Mouse (Mus musculus) cerebral cortex, adult 2 months (tissue): ENCODE data around the gene Fchsd2.

ENCODE experiments used
- WGBS: fragments of 180-500 bp; shearing (Covaris S2); methylation state at CpG from one replicate; pipeline ENCODE4 v1.1.7; 2018; 5-methylcytosine and 5-hydroxymethylcytosine counted together

The Fchsd2 gene

DNA sequence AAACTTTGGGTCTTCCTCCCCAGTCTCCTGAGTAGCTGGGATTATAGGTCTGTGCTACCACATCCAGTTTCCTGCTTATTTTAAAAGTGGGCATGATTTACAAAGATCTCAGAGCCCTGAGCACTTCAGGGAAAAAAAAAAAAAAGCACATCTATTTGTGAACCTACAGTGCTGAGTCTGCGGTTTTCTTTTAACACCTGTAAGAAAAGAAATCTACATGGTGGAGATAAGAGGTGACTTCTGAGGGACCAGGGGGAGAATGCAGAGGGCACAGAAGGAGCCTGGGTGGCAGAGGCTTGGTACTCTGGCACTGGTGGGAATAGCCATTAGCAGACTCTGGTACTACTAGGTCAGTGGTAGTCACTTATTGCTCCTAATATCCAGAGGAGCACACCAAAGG is 227.1 kb downstream of the Fchsd2 start:
- 92% methylated on average over 1 of the region's 1 CpGs for WGBS

DNA sequence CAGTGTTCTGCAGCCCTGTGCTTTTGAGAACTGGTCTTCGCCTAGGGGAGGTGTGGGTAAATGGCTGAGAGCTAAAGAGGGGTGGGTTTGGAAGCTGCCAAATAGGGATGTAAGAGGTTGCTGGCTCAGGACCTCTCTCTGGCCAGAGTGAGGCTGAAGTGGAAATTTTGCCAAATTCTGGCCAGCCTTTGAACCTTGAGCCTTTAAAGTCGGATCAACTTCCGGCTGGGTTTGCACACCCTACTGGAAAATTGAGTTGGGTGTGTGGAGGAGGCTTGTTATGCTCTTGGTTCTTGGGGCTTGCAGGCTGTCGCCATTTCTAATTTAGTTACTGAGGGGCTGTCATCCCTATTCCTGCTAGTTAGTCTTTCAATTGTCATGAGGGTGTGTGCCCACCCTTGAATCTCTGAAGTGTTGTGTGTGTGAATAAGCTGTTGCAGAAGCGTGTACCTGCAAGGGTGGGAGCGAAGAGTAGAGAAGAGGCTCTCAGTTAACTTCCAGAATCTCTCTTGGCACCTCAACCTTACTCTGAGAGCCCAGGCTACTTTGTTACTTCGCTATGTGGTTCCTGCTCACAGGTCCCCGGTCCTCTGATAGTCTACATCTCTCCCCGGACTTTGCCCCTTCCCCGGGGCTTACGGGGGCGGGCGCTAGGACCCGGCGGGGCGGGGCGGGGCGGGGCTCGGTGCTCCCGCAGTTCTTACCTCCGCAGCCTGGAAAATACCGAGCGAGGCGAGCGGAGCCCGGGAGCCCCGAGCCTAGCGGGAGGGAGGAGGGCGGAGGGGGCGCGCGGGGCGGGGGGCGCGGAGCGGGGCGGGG is 227.9 kb downstream of the Fchsd2 start:
- WGBS: 4% methylated on average over 37 of the region's 37 CpGs

DNA sequence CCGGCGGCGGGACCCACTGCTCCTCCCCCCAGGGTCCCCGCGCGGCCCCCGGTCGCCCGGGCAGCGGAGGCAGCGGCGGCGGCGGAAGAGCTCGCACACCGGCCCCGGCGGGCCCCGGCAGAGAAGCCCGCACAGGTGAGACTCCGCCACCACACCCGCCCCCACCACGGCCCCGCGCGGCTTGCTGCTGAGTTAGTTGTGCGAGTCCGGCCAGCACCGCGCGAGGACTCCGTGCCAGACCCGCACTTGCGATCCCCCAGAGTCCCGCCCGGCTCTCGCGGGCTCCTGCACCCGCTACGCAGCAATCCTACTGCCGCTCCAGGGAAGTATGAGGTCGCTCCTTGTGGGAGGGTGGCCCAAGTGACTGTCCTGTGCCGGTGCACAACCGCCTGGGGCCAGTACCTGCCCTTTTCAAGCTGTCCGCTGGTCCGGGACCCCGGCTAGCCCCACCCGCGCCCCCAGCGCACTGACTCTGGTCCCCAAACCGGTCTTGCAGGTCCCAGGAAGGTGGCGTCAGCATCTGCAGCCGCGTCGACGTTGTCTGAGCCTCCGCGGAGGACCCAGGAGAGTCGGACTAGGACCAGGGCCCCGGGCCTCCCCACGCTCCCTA is 228.7 kb downstream of the Fchsd2 start:
- WGBS: 3% methylated on average over 49 of the region's 61 CpGs

DNA sequence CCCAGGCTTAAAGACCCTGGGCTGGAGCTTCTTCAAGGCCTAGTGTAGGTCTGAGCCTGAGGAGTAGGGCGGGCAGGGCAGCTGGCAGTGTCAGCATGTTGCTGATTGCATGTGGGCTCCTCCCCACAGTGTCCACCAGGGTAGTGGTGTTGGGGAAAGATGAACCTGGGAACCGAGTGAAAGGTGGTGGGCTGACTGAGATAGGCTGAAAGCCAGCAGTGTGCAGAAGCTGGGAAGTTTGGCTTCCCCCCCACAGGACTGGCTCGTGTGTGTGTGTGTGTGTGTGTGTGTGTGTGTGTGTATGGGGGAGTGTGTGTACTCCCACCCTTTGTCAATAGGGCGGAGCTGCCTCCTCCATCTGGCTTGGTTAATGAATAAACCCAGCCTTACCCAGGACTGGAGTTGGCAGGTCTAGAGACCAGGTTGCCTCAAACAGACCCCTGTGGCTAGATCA is 230.5 kb downstream of the Fchsd2 start:
- WGBS: 72% methylated on average over 4 of the region's 4 CpGs

DNA sequence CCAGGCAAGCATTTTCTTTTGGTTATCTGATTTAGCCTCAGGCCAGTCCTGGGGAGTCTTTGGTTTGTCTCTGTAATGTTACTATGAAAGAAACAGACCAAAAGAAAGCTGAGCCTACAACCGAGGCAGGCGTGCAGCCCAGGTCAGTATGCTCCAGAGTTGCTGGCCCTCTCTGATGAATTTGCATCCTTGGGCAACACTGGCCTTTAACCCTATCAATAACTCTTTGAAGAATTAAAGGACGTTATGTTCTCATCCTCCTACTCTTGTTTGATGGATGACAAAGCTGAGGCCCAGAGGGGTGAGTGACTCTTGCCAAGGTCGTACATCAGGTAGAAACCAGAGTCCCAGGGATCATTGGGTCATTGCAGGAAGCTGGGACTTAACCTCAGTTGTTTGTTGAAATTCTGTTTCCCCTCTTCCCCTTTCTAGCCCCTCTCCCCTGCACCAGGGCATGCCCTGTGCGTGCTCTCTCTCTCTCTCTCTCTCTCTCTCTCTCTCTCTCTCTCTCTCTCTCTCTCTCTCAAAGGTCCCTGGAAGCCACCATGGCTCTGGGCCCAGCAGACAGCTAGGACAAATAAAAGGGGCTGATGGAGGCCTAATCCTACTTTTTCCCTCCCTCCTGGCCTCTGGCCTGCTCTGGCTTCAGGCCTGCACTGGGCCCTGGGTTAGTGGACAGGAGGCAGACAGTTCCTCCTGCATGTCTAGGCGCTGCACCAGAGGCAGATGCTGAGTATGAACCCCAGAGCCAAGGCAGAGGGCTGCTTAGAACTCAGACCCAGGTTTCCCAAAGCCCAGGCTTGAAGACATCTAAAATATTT is 231.7 kb downstream of the Fchsd2 start:
- 79% methylated on average over 6 of the region's 6 CpGs for WGBS

DNA sequence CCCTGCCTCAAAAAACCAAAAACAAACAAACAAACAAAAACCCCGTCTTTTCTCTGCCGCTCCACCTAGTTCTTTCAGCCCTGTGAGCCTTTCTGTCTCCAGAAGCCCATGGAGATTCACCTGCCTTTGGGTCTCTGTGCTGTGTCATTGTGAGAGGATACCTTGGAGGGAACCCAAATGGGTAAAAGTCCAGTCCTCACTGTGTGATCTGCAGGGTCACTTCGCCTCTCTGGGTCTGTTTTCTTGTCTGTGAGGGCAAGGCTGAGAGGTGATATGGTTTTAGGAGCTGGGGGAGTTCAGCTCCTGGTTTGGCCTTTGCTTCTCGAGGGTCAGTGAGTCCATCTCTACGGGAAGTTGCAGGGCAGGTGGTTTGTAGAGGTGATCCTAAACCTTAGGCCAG is 233.3 kb downstream of the Fchsd2 start:
- WGBS: 96% methylated on average over 5 of the region's 5 CpGs

DNA sequence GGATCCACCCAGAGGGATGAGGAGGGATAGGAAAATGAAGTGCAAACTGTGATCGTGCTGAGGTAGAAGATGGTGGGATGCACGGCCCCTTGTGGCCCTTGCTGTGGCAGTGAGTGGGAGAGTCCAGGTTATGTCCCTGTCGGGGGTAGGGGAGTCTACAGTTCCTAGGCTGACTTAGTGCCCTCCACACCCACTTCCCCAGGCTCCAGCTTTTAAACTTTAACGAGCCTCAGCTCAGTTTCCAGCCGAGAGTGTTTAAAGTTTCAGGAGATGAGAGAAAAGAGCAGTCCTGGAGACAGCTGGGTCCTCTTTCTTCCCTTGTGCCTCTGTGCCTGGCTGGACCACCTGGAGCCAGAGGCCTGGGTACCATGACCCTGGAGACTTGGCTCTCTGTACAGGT is 234.6 kb downstream of the Fchsd2 start:
- 76% methylated on average over 5 of the region's 5 CpGs for WGBS

DNA sequence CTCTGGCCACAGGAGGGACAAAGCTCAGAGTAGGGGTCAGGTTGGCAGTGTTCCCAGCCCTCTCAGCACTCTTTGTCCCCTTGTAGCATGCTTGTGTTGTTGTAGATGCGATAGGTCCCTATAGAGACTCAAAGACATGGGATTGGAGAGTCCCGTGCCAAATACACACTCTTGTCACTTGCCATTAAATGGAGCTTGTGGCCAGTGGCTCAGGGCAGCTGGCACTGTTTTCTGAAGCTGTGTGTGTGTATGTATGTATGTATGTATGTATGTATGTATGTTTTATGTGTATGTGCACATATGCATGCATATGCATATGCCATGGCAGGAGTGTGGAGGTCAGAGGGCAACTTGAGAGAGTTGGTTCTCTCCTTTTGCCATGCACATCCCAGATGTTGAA is 235.1 kb downstream of the Fchsd2 start:
- WGBS: 93% methylated on average over 2 of the region's 2 CpGs

DNA sequence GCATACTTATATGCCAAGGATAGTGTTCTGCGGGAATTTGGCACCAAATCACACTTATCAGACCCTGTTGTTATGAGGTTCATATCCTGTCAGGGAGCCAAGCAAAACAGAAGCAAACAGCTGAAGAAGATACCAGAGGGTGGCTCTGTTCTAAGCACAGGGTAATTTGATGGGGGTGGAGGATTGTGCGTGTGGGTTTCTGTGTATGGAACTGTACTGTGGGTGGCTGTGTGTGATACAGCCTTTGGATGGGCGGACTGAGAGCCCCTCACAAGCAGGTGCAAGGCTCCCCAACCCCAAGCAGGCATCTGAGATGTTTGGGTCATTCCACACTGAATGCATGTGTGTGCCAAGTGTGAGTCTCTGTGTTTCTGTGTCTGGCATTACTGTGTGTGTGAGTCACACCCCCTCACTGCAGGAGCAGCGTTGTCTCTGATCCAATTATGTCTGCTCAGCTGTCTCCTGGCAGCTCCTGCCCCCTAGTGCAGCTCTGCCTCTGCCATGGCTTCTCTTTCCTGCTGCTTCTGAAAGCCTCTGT is 236.0 kb downstream of the Fchsd2 start:
- WGBS: 28% methylated on average over 4 of the region's 4 CpGs

DNA sequence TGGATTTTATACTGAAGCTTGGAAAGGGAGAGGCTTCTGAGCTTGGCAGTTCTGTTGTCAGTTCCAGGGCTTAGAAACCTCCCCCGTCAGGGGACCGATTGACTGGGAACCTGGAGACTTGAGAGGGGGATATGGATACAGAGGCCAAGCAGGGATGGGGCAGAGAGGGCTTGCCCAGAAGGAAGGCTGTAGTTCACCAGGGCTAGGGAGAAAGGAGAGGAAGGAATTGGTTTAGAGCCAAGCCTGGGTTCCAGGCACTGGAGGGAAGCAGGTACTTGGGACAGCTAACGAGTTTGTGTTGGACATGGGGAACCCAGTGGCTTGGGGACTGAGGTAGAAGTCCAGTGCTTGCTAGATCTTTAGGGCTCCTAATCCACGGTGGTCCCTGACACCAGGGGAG is 236.9 kb downstream of the Fchsd2 start:
- WGBS: 63% methylated on average over 4 of the region's 4 CpGs

DNA sequence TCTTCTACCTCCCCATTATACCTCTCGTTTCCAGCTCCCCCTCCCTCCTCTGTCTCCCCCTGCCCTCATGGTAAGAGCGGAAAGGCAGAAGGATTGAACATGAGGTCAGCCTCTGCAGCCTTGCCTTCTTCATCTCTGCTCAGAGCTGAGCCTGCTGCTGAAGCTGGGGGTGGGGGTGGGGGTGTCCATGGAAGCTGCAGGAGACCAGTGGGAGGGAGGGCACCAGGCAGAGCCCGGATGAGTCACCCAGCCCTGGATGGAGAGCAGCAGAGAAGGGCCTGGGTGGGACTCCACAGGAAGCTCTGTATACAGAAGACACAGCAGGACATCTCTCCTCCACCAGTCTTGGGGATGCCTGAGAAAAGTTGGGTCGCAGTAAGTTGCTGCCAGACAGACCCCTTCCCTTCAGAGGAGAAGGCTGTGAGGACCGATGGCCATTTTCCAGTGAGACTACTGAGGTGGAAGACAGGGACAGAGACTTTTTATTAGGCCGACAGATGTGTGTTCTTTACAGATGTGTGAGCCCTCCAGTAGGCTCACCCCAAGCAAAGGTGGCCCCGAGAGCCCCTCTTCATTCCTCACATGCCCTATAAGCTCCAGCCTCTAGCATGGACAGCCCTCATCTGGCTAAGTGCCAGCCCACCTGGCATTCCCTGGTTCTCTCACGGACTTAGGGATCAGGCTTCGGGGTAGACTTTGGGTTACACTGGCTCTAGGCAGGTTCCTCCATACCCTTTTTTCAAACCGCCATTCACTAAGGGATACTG is 237.6 kb downstream of the Fchsd2 start:
- whole genome bisulfite sequencing: 80% methylated on average over 10 of the region's 10 CpGs

DNA sequence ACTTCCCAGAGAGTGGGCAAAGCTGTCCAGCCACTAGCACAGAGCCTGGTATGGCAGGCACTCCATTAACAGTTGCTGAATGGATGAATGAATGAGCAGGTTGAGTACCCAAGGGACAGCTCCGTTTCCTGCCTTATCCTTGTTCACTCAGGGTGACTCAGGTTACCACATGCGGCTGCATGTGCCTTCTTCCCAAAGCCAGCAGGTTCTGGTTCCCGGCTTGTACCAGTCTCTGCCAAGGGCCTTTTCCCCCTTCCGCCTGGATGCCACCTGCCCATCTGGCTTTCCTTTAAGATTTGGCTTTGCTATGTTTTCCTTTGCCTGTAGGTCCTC is 238.1 kb downstream of the Fchsd2 start:
- WGBS: 82% methylated on average over 4 of the region's 4 CpGs

DNA sequence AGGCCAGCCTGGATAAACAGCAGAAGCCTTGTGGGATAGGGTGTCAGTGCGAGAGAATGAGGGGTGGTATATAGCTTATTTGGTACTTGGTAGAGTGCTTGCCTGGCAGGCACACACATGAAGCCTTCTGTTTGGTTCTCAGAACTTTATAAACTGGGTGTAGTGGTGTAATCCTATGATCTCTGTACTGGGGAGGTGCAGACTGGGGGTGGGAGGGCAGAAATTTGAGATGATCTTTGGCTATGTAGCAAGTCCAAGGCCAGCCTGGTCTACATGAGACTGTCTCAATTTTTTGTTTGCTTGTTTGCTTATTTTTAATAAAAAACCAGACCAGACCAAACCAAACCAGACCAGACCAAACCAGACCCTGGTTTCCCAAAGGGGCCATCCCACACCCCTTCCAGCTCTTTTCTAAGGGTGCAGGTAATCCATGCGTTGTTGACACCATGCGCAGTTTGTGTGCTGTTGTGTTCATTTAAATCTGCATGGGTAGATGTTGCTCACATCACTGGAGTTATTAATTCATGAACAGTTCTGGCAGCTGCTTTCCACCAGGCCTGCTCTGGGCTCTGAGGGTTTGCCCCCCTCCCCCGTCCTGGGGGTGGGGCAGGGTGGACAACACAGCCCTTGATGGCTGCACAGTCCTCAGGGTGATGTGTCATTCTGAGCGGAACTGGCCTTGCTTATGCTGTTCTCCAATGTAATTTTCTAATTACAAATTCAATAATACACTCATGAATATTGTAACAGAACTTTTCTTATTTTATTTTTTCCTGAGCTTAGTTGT is 239.6 kb downstream of the Fchsd2 start:
- 88% methylated on average over 5 of the region's 5 CpGs for WGBS
